Mouse (Mus musculus) lung, embryonic 14.5 days (tissue): ENCODE data around the gene Rfc5. TPM values are rescaled to one million over a fixed set of nuclear protein-coding genes. Genes with fewer than 3 reads are reported as not detected.
A peak's percentile ranks its signal among the peaks of the same experiment; 100 is the strongest.

ENCODE experiments used
- ATAC-seq: fragments of 200-750 bp; cut with Nextera tagmentation; 2 replicates; pipeline ENCODE4 v1.8.0; 2017; ENCODE audit warnings: mild to moderate bottlenecking, moderate TSS enrichment, moderate library complexity; ENCODE audit not compliant: insufficient read depth
- DNase-seq: peaks from one replicate; pipeline ENCODE4 v3.0.0-alpha.2; 2015
- H3K27ac ChIP-seq: fragments of 300-500 bp; sonication (generic); 2 replicates; pipeline ENCODE4 v1.5.1; 2014; ENCODE audit warnings: low read depth, mild to moderate bottlenecking, moderate library complexity
- H3K27me3 ChIP-seq: fragments of 300-500 bp; sonication (generic); 2 replicates; pipeline ENCODE4 v1.6.1; 2014; ENCODE audit warnings: low read length, control low read depth; ENCODE audit not compliant: insufficient read depth
- H3K36me3 ChIP-seq: fragments of 300-500 bp; sonication (generic); 2 replicates; pipeline ENCODE4 v1.6.1; 2014; ENCODE audit warnings: control low read depth; ENCODE audit not compliant: insufficient read depth
- H3K4me1 ChIP-seq: fragments of 300-500 bp; sonication (generic); 2 replicates; pipeline ENCODE4 v1.6.1; 2014; ENCODE audit warnings: antibody characterized with exemption, control low read depth; ENCODE audit not compliant: insufficient read depth
- H3K4me2 ChIP-seq: fragments of 300-500 bp; sonication (generic); 2 replicates; pipeline ENCODE4 v1.6.1; 2014; ENCODE audit warnings: mild to moderate bottlenecking
- H3K4me3 ChIP-seq: fragments of 300-500 bp; sonication (generic); 2 replicates; pipeline ENCODE4 v1.5.1; 2014; ENCODE audit warnings: low read depth, low read length
- H3K9ac ChIP-seq: fragments of 300-500 bp; sonication (generic); 2 replicates; pipeline ENCODE4 v1.6.1; 2014
- H3K9me3 ChIP-seq: fragments of 300-500 bp; sonication (generic); 2 replicates; pipeline ENCODE4 v1.6.1; 2016; ENCODE audit warnings: low read depth, low read length, control low read depth
- CTCF ChIP-seq: IDR thresholded peaks from 2 replicates; pipeline ENCODE4 v1.5.1; 2016; ENCODE audit warnings: antibody characterized with exemption, low read depth
- WGBS: fragments of 180-500 bp; shearing (Covaris S2); extraction: QIAGEN DNeasy Blood & Tissue Kit; methylation state at CpG from one replicate; pipeline ENCODE4 v1.1.7; 2014; 5-methylcytosine and 5-hydroxymethylcytosine counted together
- polyA plus RNA-seq: library from polyadenylated mRNA; unstranded; fragments of >200 nt; fragmentation: Nextera tagmentation; extraction: Ambion mirVana; gene quantifications from 2 replicates; pipeline ENCODE4 v1.2.1, GENCODE M21; 2014

Rfc5 gene
- polyA plus RNA-seq, 1 experiment from 2014 or later: 145 TPM

- H3K9me3 ChIP-seq: no peaks in the 10 kb centered on the region
- peak overlapping the region; percentile 93 for H3K9ac ChIP-seq
- no peaks in the 10 kb centered on the region for H3K27me3 ChIP-seq
- TF ChIP-seq CTCF: no peak
- ATAC-seq (peak; percentile 43), DNase-seq (peak; percentile 43)
- peak overlapping the region; percentile 94 for H3K27ac ChIP-seq
- 1% methylated on average over 44 of the region's 49 CpGs for WGBS
- H3K4me1 ChIP-seq: peaks cover 30% of the 10 kb centered on the region
- H3K4me2 ChIP-seq: peak overlapping the region; percentile 87
- peak overlapping the region; percentile 92 for H3K4me3 ChIP-seq
- H3K36me3 ChIP-seq: no peaks in the 10 kb centered on the region
These were observed 31.2 kb downstream of the Rfc5 start for GRCm38 (mm10) chr5:117357478-117358247.

GRCm38 (mm10) chr5:117357129-117357477 lies 31.7 kb downstream of the Rfc5 start, which contains the start of gene Wsb2:
Gene Wsb2 (plus strand): TSS chr5:117357304.
- WGBS: 0% methylated on average over 30 of the region's 54 CpGs
- ATAC-seq (peak; percentile 78), DNase-seq (peak; percentile 80)
- Histone ChIP-seq H3K4me1 (peaks cover 30% of the 10 kb centered on the region), H3K9me3 (no peaks in the 10 kb centered on the region), H3K36me3 (no peaks in the 10 kb centered on the region), H3K9ac (peak within 1 kb of the TSS; percentile 93), H3K4me3 (peak within 1 kb of the TSS; percentile 92), H3K4me2 (peak within 1 kb of the TSS; percentile 87), H3K27me3 (no peaks in the 10 kb centered on the region), H3K27ac (peak within 1 kb of the TSS; percentile 94)
- TF ChIP-seq CTCF: no peak

DNA sequence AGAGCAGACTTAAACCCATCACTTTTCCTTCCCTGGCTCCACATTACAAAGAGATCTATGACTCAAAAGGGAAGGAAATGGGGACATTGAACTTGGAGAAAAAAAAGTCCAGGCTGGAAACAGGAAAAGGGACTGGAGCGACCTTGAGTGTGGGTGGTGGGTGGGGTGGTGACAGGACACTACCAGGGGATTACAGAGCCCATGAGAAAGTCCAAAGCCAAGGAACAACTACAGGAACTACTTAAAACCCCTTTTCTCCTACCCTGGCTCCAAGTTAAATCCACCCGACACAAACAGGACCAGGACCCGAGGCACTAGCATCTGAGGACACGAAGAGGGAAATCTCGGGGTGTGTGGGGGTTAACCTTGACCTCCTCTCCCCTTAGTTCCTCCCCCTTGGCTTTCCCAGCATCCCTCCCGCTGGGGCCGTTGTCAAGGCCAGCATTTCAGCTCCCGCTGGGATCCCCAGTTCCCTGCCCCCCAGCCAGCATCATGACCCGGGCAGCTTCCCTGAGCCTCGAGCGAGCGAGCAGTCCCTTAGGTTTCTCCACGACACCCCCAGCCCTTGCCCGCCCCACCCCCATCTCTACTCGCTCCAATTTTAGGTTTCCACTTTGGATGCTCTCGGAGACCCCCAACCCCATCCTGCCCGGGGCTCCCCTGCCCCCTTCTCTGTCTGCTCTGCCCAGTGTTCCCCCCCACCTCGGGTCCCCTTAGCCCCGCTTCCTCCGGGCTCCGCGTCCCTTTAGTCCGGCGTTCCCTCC lies 32.3 kb downstream of the Rfc5 start:
- Histone ChIP-seq H3K9ac (peak overlapping the region; percentile 93), H3K36me3 (no peaks in the 10 kb centered on the region), H3K27ac (peak overlapping the region; percentile 94), H3K4me1 (peaks cover 30% of the 10 kb centered on the region), H3K4me3 (peak overlapping the region; percentile 92), H3K9me3 (no peaks in the 10 kb centered on the region), H3K27me3 (no peaks in the 10 kb centered on the region), H3K4me2 (peak overlapping the region; percentile 87)
- TF ChIP-seq CTCF: no peak
- peak; percentile 65 for DNase-seq
- ATAC-seq: peak; percentile 52
- WGBS: under 1% methylated on average over 18 of the region's 24 CpGs

DNA sequence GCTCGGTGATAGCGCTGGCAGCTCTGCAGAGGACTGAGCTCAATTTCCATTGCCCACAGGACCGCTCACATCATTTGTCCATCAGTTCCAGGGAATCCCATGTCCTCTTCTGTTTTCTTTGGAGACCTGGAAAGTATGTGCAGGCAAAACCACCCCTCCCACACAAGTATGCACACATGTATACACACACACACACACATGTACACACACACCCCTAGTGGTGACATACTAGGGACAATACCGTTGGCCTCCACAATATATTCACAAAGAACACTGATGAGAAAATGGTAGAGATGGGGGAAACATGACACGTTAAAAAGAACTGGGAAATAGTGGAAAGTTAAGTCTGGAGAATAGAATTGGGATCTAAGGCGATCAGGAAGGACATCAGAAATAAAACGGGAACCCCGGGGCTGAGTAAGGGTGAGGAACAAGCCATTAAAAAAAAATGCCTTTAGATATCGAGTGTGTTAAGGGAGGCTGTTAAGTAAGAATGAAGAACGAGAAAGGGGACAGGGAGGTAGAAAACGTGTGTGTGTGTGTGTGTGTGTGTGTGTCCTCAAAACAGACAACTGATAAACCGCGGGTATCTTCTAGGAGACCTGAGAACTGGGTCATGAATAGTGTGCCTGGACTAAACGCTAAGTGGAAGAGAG lies 33.1 kb downstream of the Rfc5 start:
- DNase-seq (peak; percentile 42), ATAC-seq (no peak)
- H3K4me1 ChIP-seq: peaks cover 25% of the 10 kb centered on the region
- H3K9ac ChIP-seq: 0 out of 2 replicates have a peak overlapping the region, but pooled peaks have one; percentile 93
- H3K27me3 ChIP-seq: no peaks in the 10 kb centered on the region
- H3K9me3 ChIP-seq: no peaks in the 10 kb centered on the region
- WGBS: 31% methylated on average over 14 of the region's 14 CpGs
- H3K4me3 ChIP-seq: peak overlapping the region; percentile 92
- peak overlapping the region; percentile 87 for H3K4me2 ChIP-seq
- TF ChIP-seq CTCF: peak; percentile 60
- no peaks in the 10 kb centered on the region for H3K36me3 ChIP-seq
- peak overlapping the region; percentile 94 for H3K27ac ChIP-seq

DNA sequence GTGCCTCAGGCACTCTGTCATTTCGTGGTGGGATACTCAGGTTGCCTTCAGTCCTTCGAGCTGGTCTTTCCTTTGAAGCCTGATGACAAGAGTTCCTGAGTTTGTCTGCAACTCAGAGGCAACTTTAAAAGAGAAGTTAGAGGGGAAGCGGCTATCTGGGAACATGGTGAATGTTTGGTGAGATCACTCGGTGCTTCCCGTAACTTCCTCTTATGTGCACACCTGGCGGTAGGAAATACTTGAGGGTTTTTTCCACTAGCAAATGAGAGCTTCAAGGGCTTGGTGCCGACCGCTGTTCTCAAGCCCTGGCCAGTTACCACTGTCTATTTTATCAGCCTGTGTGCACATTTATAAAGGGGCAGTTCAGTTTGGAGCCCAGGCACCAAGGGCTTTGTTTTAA lies 34.7 kb downstream of the Rfc5 start:
- no peak for DNase-seq
- Histone ChIP-seq H3K4me3 (no peak overlapping the region), H3K36me3 (no peaks in the 10 kb centered on the region), H3K9ac (no peak overlapping the region), H3K4me2 (no peak overlapping the region), H3K27ac (no peak overlapping the region), H3K4me1 (peaks cover 13% of the 10 kb centered on the region), H3K9me3 (no peaks in the 10 kb centered on the region), H3K27me3 (no peaks in the 10 kb centered on the region)
- ATAC-seq: no peak
- TF ChIP-seq CTCF: no peak
- WGBS: 50% methylated on average over 8 of the region's 8 CpGs

DNA sequence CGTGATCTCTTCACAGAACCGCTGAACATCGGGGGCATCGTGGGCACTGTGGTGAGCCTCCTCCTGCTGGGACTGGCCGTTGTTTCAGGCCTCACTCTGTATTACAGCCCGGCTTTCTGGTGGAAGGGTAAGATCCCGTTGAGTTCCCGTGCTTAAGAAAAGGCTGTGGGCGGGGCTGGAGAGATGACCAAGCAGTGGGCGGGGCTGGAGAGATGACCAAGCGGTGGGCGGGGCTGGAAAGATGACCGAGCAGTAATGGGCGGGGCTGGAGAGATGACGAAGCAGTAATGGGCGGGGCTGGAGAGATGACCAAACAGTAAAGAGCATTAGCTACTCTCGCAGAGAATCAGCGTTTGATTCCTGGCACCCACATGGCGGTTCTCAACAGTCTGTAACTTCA lies 40.6 kb downstream of the Rfc5 start:
- Histone ChIP-seq H3K4me1 (no peaks in the 10 kb centered on the region), H3K9me3 (no peaks in the 10 kb centered on the region), H3K36me3 (0 out of 2 replicates have a peak, but pooled peaks cover 6% of the 10 kb centered on the region), H3K4me2 (no peak overlapping the region), H3K4me3 (no peak overlapping the region), H3K9ac (no peak overlapping the region), H3K27ac (no peak overlapping the region), H3K27me3 (no peaks in the 10 kb centered on the region)
- DNase-seq: peak; percentile 72
- TF ChIP-seq CTCF: no peak
- WGBS: 33% methylated on average over 19 of the region's 19 CpGs
- peak; percentile 65; the same call in 1 of the 2 replicates for ATAC-seq
